Mouse (Mus musculus): ENCODE data around the gene Rrn3.
"Not testable (repeated sequence)": the region's sequence is repeated elsewhere in the genome, so short reads cannot be mapped to it uniquely, and the experiment has no call there.

- not testable (repeated sequence) for TF ChIP-seq KAT2A (IDR thresholded peaks at IDR 0.05; ENCODE audit: insufficient replicate concordance, low read length); MAX (IDR thresholded peaks at IDR 0.05; ENCODE audit: low read length); MAFK (IDR thresholded peaks at IDR 0.05; ENCODE audit: insufficient replicate concordance, low read length); CTCF (conservative IDR thresholded peaks at IDR 0.05 in 1 of 2, IDR thresholded peaks at IDR 0.05 in 1 of 2; ENCODE audit: low read depth in 2 of 2, low read length in 2 of 2); UBTF (IDR thresholded peaks at IDR 0.05; ENCODE audit: low read depth, low read length); GABPA (IDR thresholded peaks at IDR 0.05; ENCODE audit: insufficient replicate concordance, low read depth, low read length)
Measured at GRCm38 (mm10) chr16:13793441-13793840, 12.9 kb downstream of the Rrn3 start.
